Mouse (Mus musculus) adrenal gland, postnatal 25 days (tissue): ENCODE measurements around the gene Scn4a. TPM values are rescaled to one million over a fixed set of nuclear protein-coding genes. Genes with fewer than 3 reads are reported as not detected.
A peak's percentile ranks its signal among the peaks of the same experiment; 100 is the strongest.

Experiments used
- DNase-seq: peaks from one replicate; pipeline ENCODE4 v3.0.0; 2021; ENCODE audit warnings: mixed read lengths
- total RNA-seq: library from RNA; stranded (reverse); gene quantifications from 2 replicates; pipeline ENCODE4 v1.2.3, GENCODE M21; 2021

The Scn4a gene
- total RNA-seq, 1 experiment from 2014 or later: 0.03 TPM

- DNase-seq: no peak
Observed at GRCm38 (mm10) chr11:106313533-106313932, 39.6 kb downstream of the Scn4a start.

DNA sequence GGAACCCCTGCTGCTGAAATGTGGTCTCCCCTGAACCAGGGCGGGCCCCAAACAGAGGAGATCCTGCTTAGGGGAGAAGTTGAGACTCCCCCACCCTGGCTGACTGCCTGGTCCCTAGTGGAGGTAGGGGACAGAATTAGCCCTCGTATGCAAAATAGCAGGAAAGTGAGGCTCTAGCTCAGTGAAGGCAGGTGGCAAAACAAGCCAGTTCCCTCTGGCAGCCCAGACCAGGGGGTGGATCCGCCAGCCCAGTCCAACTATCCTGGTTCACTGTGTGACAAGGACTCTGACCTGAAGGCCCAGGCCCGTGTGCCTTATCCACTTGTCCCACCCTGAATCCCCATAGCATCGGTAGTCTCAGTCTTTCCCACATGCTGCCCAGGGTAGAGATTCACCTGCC lies 43.0 kb downstream of the Scn4a start:
- DNase-seq: no peak

DNA sequence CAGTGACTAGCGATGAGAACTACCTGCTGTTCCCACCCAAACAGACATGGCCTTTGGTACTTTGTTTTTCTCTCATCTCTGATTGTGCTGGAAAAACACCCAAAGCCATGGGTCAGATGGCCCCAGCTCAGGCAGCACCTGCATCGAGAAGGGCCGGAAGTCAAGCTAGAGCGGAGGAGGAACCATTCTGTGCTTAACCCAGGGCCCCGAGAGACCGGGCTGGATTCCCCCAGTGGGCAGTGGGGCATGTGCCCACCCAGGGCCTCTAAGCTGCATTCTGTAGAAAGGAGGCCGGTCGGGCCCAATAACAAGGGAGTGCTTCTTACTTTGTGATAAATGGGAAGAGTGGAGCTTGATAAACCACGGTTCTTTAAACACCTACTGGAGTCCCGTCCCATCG lies 44.9 kb downstream of the Scn4a start:
- no peak for DNase-seq

- no peak for DNase-seq
Observed at GRCm38 (mm10) chr11:106307432-106307831, 45.7 kb downstream of the Scn4a start.

DNA sequence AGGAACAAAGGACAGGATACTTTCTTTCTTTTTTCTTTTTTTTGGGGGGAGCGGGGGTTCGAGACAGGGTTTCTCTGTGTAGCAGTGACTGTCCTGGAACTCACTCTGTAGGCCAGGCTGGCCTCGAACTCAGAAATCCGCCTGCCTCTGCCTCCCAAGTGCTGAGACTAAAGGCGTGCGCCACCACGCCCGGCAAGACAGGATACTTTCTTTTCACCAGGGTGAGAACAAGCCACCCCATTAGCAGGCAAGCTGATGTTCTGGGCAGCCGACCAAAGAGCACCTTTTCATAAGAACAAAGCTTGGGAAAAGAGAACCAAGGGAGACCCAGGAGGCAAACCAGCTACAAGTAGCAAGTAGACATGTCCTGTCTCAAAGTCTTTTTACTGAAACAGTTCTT lies 46.3 kb downstream of the Scn4a start:
- DNase-seq: no peak

GRCm38 (mm10) chr11:106306065-106306385 lies 47.1 kb downstream of the Scn4a start:
- DNase-seq: no peak

DNA sequence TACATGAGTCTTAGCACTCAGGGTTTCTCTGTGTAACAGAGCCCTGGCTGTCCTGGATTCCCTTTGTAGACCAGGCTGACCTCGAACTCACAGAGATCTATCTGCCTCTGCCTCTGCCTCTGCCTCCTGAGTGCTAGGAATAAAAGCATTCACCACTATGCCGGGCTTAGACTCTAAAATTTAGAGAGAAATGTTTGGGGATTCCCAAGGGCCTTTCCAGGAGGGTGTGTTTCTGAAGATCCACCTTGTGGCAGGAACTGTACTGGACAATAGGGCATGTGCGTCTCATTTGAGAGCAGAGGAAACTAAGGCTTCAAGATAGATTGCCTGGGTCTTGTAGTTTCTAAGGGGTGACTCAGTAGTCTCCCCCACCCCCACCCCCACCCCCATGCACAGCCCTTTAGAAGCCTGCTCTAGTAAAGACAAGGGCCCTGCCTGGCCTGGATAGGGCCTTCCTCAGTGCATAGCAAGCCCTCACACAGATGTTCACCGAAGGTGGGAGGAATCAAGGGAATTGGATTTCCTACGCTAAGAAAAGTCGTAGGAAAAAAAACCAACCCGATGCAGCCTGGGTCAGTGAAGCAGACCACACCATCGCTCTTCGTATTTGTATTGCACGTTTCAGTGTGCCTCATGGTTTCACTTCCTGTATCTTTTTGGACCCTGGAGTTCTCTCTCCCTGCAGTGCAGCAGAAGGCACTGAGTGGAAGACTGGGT lies 47.6 kb downstream of the Scn4a start:
- no peak for DNase-seq

- peak; percentile 59 for DNase-seq
Observed at GRCm38 (mm10) chr11:106302634-106303033, 50.5 kb downstream of the Scn4a start.

GRCm38 (mm10) chr11:106301765-106302164 lies 51.3 kb downstream of the Scn4a start, which contains the start of gene Gh:
Gene Gh (minus strand): TSS chr11:106301865.
- DNase-seq: no peak

DNA sequence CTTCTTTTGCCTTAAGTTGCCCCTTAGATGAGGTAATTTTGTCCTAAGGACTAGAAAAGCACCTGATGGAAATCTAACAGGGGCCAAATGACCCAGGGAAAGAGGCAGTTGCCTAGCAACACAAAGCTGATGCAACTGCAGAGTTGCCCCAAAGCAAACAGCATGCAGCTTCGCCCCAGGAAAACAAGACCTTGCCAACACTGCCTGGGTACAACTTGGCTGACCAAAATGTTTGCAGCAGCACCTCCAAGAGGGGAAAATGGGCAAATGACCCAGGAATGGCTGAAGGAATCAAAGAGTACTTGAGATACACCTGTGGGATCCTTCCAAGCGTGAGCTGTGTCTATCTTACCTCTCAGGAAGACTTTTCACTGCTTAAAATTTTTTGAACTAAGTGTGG lies 61.2 kb downstream of the Scn4a start:
- no peak for DNase-seq

- no peak for DNase-seq
Observed at GRCm38 (mm10) chr11:106290376-106290775, 62.7 kb downstream of the Scn4a start.

DNA sequence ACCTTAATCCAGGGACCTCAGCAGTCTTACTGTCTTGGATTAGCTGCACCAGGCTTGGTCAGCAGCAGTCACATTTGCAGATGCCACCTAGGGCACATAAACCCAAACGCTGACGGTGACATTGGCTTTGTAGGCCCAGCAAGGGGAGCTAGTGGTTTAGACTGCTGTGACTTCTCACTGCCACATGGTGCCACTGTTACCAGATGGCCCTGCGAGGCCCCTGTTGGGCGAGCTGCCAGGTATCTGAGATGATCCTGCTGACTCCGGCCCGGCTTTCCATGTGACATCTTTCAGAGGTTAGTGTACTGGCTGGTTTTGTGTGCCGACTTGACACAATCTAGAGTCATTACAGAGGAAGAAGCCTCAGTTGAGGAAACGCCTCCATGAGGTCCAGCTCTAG lies 63.7 kb downstream of the Scn4a start:
- DNase-seq: peak; percentile 89

GRCm38 (mm10) chr11:106286987-106287386 lies 66.1 kb downstream of the Scn4a start:
- no peak for DNase-seq

GRCm38 (mm10) chr11:106286206-106286605 lies 66.9 kb downstream of the Scn4a start:
- no peak for DNase-seq

DNA sequence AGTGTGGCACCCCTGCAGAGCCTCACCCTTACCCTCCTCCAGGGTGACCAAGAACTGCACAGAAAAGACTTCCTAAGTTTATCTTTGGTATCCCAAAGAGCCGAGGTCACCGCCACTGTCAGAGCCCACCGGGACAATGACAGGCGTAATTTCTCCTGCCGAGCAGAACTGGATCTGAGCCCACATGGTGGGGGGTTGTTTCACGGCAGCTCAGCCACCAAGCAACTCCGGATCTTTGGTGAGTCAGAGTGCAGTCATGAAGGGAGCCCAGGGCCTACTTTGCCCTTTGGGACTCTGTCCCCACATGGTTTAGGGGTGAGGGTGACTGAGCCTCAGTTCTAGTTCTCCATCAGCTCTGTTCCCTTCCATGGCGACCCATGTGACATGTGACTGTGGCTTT lies 69.0 kb downstream of the Scn4a start:
- no peak for DNase-seq

DNA sequence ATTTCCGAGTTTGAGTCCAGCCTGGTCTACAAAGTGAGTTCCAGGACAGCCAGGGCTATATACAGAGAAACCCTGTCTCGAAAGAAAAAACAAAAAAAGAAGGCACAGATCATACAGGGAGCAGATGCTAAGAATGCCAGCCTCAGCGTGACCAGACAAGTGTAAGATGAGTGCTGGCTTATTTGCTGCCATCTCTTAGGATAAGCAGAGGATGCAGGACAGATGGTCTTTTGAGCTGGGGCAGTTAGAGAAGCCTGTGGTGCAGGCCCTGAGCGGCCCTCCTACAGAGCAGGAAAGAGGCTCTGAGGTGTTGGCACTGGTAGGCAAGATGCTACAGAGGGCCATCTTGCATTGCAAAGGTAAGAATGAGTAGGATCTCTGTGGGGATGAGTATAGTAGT lies 69.7 kb downstream of the Scn4a start:
- DNase-seq: no peak

DNA sequence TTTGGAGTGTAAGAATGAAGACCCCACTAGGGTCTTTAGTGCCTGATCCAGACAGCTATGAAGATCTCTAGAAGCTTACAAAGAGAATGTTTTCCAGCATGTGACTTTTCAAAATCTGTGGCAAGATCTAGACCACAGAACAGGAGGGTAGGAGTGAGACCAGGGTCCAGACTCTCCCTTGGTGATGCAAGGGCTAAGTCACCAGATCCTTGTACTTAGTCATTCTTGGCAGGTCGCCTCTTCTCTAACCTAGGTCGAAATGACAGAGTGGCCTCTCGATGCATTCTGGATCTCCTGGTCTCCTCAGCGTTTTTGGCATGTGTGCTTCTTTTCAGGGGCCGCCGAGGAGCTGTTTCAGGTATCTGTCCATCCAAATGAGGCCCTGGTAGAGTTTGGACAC lies 70.6 kb downstream of the Scn4a start:
- DNase-seq: no peak

- peak; percentile 91 for DNase-seq
Observed at GRCm38 (mm10) chr11:106276454-106276853, 76.6 kb downstream of the Scn4a start, which contains the start of gene Tcam1. Gene Tcam1 (plus strand): TSS chr11:106276672.

DNA sequence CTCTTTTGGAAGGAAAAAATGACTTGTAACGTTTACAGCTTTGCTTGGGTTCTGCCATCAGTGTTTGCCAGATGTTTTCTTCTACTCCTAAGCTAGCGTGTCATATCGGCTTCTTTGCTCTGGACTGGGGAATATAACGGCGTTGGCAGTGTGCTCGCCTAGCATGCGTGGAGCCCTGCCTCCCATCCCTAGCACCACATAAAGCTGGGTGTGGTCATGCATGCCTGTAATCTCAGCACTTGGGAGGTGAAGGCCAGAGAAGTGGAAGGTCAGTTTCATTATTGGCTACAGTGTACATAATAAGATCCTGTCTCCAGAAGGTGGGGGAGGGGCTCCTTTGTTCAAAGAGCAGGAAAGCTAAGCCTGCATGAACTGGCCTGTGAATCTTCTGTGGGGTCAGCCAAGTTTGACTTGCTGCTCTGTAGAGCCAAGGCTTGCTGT lies 78.1 kb downstream of the Scn4a start:
- no peak for DNase-seq

- DNase-seq: no peak
Observed at GRCm38 (mm10) chr11:106274374-106274773, 78.7 kb downstream of the Scn4a start.

GRCm38 (mm10) chr11:106273811-106274210 lies 79.3 kb downstream of the Scn4a start:
- no peak for DNase-seq

GRCm38 (mm10) chr11:106273311-106273684 lies 79.8 kb downstream of the Scn4a start:
- no peak for DNase-seq

DNA sequence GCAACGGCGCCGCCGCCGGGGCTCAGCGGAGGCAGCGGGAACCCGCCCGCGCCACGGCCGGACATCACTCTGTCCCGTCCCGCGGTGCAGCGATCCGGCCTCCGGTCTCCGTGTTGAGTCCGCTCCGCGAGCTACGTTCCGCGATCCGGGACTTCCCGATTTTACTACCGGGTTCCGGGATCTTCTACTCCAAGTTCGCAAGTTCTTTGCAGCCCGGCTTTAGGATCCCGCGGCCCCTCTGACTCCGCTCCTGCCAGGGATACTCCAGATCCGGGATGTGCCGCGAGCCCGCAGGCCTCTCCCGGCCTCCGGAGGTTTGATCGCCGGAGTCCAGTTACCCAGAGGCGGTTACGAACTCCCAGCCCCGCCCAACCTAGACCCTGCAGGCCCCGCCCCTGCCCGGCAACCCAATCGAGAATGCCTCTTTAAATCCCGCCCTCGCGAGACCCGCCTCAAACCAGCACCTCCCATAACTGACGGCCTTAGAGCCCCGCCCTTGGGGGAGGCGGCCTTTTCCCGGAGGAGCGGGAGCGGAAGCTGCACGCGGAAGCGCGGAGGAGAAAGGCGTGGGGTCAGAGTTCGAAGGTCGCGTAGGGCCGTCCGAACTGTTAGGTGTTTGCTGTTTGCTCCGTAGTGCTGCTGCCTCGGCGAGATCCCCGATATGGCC lies 80.3 kb downstream of the Scn4a start, which contains the start of gene Smarcd2:
Smarcd2 (minus strand) TSS at position 329 of the 667 bp plus-strand sequence.
- peak; percentile 99 for DNase-seq
